Mouse (Mus musculus): Measurements from ENCODE around the gene AL732309.1. TPM values are rescaled to one million over a fixed set of nuclear protein-coding genes. Genes with fewer than 3 reads are reported as not detected.
"Not testable (repeated sequence)": the region's sequence is repeated elsewhere in the genome, so short reads cannot be mapped to it uniquely, and the experiment has no call there.

AL732309.1 gene
- polyA plus RNA-seq, 1 experiment from 2014 or later = 5.7 TPM

DNA sequence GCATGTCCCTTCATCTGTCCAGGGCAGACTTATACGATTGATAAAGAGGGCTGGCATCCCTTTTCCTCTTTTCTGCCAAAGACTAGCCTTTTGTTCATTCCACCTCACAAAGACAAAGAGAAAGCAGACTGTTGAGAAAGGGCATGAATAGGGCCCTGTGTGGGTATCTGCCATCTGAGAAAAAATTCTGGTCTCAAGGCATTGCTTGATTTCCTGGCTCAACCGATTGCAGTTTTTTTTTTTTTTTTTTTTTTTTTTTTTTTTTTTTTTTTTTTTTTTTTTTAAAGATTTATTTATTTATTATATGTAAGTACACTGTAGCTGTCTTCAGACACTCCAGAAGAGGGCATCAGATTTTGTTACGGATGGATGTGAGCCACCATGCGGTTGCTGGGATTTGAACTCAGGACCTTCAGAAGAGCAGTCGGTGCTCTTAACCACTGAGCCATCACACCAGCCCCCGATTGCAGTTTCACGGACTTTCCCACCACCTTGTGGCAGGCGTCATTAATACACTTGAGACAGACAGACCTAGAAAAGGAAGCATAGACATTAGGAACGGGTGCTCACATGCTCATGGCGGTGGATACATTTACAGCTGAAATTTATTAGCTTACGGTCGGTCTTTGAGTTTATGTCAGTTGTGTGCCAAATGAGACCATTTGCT is 9.9 kb upstream of the AL732309.1 start:
- WGBS = 59% methylated on average over 12 of the region's 12 CpGs
- not testable (repeated sequence) for H3K27ac ChIP-seq; ATAC-seq (ENCODE audit: insufficient number of reproducible peaks, insufficient read depth, low FRiP score, low TSS enrichment, low read depth); H3K9me3 ChIP-seq; H3K27me3 ChIP-seq
- peak overlapping the region; percentile 79 for H3K4me3 ChIP-seq (replicated peaks)
- H3K36me3 ChIP-seq = peaks cover 10% of the 10 kb centered on the region
- peaks cover 15% of the 10 kb centered on the region for H3K4me1 ChIP-seq (replicated peaks)
- peak overlapping the region; percentile 75; the same call in 1 of the 2 replicates for H3K9ac ChIP-seq (replicated peaks)
- H3K4me2 ChIP-seq = peak overlapping the region; percentile 97

DNA sequence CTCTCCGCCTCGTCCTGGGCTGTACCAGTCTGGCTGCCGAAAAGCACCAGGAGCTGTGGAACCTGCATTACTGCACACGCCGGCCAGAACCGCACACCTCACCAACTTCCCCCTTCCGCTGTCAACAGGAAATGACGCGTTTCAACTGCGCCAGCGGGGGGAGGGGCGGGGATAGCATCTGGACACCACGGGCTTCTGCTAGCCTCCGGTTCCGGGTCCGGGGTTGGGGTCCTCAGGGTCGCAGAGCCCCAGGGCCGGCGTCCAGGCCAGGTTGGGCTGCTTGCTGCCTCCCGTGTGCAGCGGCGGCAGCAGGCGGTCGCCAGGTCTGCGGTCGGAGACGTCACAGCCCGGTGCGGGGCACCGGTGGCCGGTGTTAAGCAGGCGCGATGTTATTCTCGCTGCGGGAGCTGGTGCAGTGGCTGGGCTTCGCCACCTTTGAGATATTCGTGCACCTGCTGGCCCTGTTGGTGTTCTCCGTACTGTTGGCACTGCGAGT is 8.7 kb upstream of the AL732309.1 start, which contains the start of gene Tmem203:
Tmem203 (plus strand) TSS at position 156 of the 496 bp plus-strand sequence.
- peak within 1 kb of the TSS; percentile 79 for H3K4me3 ChIP-seq (replicated peaks)
- WGBS = under 1% methylated on average over 39 of the region's 39 CpGs
- peak within 1 kb of the TSS; percentile 64 for H3K27ac ChIP-seq
- peaks cover 23% of the 10 kb centered on the region for H3K36me3 ChIP-seq
- H3K4me2 ChIP-seq = peak within 1 kb of the TSS; percentile 97
- H3K4me1 ChIP-seq (replicated peaks) = peaks cover 15% of the 10 kb centered on the region
- H3K9ac ChIP-seq (replicated peaks) = peak within 1 kb of the TSS; percentile 75
- no peaks in the 10 kb centered on the region for H3K9me3 ChIP-seq
- ATAC-seq (ENCODE audit: insufficient number of reproducible peaks, insufficient read depth, low FRiP score, low TSS enrichment, low read depth) = peak; percentile 57; the same call in 1 of the 2 replicates
- no peaks in the 10 kb centered on the region for H3K27me3 ChIP-seq

DNA sequence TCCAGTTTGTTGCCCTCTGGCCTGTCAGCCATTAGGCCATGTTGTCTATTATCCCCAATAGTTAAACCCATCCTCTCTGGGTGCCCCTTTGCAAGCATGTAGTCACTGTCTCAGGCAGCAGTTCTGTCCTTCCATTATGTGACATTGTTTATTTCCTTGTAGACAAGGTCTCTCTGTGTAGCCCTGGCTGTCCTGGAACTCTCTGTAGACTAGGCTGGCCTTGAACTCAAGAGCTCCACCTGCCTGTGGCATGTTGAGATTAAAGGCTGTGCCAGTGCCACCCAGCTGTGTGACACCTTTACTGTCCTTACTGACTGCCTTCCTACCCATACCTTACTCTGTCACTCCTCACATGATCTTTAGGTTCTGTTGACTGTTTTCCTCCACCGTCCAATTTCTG is 5.7 kb upstream of the AL732309.1 start:
- H3K4me2 ChIP-seq = no peak overlapping the region
- no peak overlapping the region for H3K9ac ChIP-seq (replicated peaks)
- H3K9me3 ChIP-seq = no peaks in the 10 kb centered on the region
- peaks cover 15% of the 10 kb centered on the region for H3K4me1 ChIP-seq (replicated peaks)
- no peak overlapping the region for H3K27ac ChIP-seq
- no peaks in the 10 kb centered on the region for H3K27me3 ChIP-seq
- peaks cover 53% of the 10 kb centered on the region for H3K36me3 ChIP-seq
- H3K4me3 ChIP-seq (replicated peaks) = no peak overlapping the region
- 80% methylated on average over 1 of the region's 1 CpGs for WGBS
- ATAC-seq (ENCODE audit: insufficient number of reproducible peaks, insufficient read depth, low FRiP score, low TSS enrichment, low read depth) = no peak

DNA sequence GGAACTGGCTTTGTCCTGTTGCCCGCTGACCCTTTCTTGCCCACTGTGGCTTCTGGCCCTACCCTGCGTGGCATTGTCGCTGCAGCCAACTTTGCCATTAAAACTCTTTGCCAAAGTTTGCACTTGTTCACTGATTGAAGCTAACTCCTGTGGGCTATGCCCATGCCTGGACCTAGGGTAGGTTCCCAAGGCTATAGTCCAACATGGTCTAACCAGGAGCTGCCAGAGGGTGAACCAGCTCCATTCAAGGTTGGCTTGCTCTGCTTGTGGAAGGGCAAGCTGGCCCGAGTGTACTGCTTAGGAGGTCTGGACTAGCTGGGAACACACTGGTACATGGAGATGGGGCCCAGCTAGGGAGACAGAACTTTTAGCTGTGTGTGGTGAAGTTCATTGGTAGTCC is 2.5 kb downstream of the AL732309.1 start:
- Histone ChIP-seq H3K9ac (replicated peaks) (no peak overlapping the region), H3K27me3 (peaks cover 43% of the 10 kb centered on the region), H3K27ac (no peak overlapping the region), H3K36me3 (peaks cover 37% of the 10 kb centered on the region; the same call in 1 of the 2 replicates), H3K4me3 (replicated peaks) (no peak overlapping the region), H3K4me1 (replicated peaks) (peaks cover 24% of the 10 kb centered on the region), H3K9me3 (no peaks in the 10 kb centered on the region), H3K4me2 (no peak overlapping the region)
- ATAC-seq (ENCODE audit: insufficient number of reproducible peaks, insufficient read depth, low FRiP score, low TSS enrichment, low read depth) = no peak
- WGBS = 91% methylated on average over 4 of the region's 4 CpGs

DNA sequence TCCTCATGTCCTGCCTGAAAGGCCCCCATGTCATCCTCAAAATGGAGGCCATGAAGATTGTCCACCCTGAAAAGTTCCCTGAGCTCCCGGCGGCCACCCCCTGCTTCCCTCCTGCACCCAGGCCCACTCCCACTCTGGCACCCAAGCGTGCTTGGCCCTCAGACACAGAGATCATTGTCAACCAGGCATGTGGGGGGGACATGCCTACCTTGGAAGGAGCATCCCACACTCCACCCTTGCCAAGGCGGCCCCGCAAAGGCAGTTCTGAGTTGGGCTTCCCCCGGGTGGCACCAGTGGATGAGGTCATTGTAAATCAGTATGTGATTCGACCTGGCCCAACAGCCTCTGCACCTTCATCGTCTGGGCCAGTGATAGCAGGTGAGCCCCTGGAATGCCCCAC is 3.3 kb downstream of the AL732309.1 start:
- H3K4me2 ChIP-seq = no peak overlapping the region
- H3K27ac ChIP-seq = no peak overlapping the region
- WGBS = 78% methylated on average over 8 of the region's 8 CpGs
- peaks cover 24% of the 10 kb centered on the region for H3K4me1 ChIP-seq (replicated peaks)
- H3K36me3 ChIP-seq = peaks cover 29% of the 10 kb centered on the region; the same call in 1 of the 2 replicates
- peaks cover 48% of the 10 kb centered on the region for H3K27me3 ChIP-seq
- no peak overlapping the region for H3K9ac ChIP-seq (replicated peaks)
- no peak for ATAC-seq (ENCODE audit: insufficient number of reproducible peaks, insufficient read depth, low FRiP score, low TSS enrichment, low read depth)
- H3K9me3 ChIP-seq = no peaks in the 10 kb centered on the region
- no peak overlapping the region for H3K4me3 ChIP-seq (replicated peaks)

DNA sequence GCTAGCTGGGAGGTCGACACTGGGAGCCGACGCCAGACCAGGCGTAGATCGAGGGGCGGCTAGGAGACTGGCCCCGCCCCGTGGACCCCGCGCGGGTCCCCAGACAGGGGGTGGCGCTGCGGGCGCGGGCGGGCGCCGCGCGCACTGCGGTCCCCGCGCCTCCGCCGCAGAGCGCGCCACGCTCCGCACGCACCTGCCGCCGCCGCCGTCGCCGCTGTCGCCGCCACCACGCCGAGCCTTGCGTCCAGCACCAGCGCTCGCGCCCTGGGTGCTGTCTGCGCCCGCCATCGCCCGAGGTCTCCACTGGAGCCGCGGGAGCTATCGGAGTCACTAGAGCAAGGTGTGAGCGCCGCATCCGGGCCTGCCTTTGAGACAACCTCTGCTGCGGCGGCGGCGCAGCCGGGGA is 4.6 kb downstream of the AL732309.1 start, which contains the start of the genes Rnf208 and Cysrt1:
Rnf208 (plus strand) TSS at position 155 of the 406 bp plus-strand sequence.
Cysrt1 (minus strand) TSS at position 352 of the 406 bp plus-strand sequence.
- Histone ChIP-seq H3K27me3 (peaks cover 56% of the 10 kb centered on the region), H3K4me2 (peak within 1 kb of the TSS; percentile 96), H3K4me3 (replicated peaks) (peak within 1 kb of the TSS; percentile 56), H3K4me1 (replicated peaks) (peaks cover 24% of the 10 kb centered on the region), H3K36me3 (peaks cover 17% of the 10 kb centered on the region; the same call in 1 of the 2 replicates), H3K27ac (no peak within 1 kb of the TSS), H3K9ac (replicated peaks) (peak within 1 kb of the TSS; percentile 67), H3K9me3 (no peaks in the 10 kb centered on the region)
- ATAC-seq (ENCODE audit: insufficient number of reproducible peaks, insufficient read depth, low FRiP score, low TSS enrichment, low read depth) = no peak
- WGBS = 0% methylated on average over 57 of the region's 59 CpGs

DNA sequence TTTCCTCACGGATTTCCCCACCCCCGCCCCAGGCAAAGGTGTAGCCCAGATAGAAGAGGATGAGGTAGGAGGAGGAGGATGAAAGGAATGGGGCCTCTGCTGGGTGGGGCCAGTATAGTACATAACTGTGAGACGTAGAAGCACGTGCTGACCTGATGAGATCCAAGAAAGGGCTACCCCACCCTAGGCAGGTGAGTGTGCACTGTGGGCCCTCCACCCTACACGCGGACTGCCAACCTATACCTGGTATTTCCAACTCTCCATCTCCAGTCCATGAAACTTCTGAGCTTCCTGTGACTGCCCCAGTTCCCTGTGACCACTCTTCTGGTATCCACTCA is 5.3 kb downstream of the AL732309.1 start:
- Histone ChIP-seq H3K4me3 (replicated peaks) (peak overlapping the region; percentile 56), H3K4me2 (peak overlapping the region; percentile 96), H3K27me3 (peaks cover 59% of the 10 kb centered on the region), H3K27ac (no peak overlapping the region), H3K9me3 (no peaks in the 10 kb centered on the region), H3K9ac (replicated peaks) (0 out of 2 replicates have a peak overlapping the region, but pooled peaks have one; percentile 67), H3K36me3 (peaks cover 14% of the 10 kb centered on the region; the same call in 1 of the 2 replicates), H3K4me1 (replicated peaks) (peaks cover 24% of the 10 kb centered on the region)
- peak; percentile 28; the same call in 1 of the 2 replicates for ATAC-seq (ENCODE audit: insufficient number of reproducible peaks, insufficient read depth, low FRiP score, low TSS enrichment, low read depth)
- WGBS = 14% methylated on average over 6 of the region's 6 CpGs

DNA sequence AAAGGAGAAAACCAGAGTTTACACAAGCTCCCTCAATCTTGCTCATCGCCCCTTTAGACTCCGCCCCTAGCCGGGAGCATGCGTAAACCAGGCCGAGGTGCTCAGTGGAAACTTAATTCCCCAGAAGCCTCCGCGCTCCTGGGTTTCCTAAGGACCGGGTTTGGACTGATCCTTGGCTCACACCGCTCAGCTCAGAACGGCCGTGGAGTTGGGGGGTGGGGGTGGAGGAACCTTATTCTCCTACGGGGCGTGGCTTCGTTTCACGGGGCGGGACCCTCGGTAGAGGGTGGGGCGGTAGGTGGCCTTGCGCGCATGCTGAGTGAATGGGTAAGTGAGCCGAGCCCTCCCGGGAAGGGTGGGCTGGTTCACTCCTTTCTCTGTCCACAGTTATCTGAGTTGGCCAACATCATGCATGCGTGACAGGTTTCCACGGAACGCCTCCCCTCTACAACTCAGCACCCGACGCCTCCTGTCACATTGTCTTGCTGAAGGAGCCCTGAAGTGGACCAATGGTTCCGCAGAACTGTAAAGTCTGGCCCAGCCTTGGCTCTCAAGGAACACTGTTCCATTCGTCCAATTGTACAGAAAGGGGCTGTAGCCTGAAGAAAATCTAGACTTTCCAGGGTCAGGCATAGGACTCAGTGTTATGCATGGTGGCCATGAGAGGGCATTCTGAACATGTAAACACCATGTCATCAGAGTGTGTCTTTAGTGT is 5.8 kb downstream of the AL732309.1 start:
- Histone ChIP-seq H3K4me1 (replicated peaks) (peaks cover 24% of the 10 kb centered on the region), H3K9me3 (no peaks in the 10 kb centered on the region), H3K36me3 (peaks cover 8% of the 10 kb centered on the region; the same call in 1 of the 2 replicates), H3K4me2 (peak overlapping the region; percentile 96), H3K27ac (no peak overlapping the region), H3K27me3 (peaks cover 64% of the 10 kb centered on the region), H3K4me3 (replicated peaks) (peak overlapping the region; percentile 56), H3K9ac (replicated peaks) (peak overlapping the region; percentile 38; the same call in 1 of the 2 replicates)
- peak; percentile 79 for ATAC-seq (ENCODE audit: insufficient number of reproducible peaks, insufficient read depth, low FRiP score, low TSS enrichment, low read depth)
- 2% methylated on average over 29 of the region's 29 CpGs for WGBS

DNA sequence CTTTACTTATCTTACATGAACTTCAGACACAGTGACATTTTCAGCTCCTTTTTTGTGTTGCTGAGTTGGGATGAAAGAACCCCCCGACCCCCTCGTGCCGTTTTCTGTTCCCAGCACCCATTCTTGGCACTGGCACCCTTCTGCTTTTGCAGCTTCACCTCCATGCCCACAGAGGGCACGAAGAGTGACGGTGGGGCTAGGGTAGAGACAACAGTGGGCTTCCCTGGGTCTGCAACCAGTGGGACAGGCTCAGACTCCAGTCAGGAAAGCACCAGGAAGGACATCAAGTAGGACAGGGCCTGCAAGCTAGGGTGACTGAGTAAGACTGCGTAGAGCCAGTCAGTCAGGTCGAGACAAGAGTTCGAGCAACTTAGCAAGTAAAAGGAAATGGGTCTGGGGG is 6.4 kb downstream of the AL732309.1 start:
- no peak for ATAC-seq (ENCODE audit: insufficient number of reproducible peaks, insufficient read depth, low FRiP score, low TSS enrichment, low read depth)
- peak overlapping the region; percentile 38; the same call in 1 of the 2 replicates for H3K9ac ChIP-seq (replicated peaks)
- H3K4me3 ChIP-seq (replicated peaks) = peak overlapping the region; percentile 56
- no peak overlapping the region for H3K27ac ChIP-seq
- H3K27me3 ChIP-seq = peaks cover 66% of the 10 kb centered on the region
- no peaks in the 10 kb centered on the region for H3K9me3 ChIP-seq
- H3K4me1 ChIP-seq (replicated peaks) = peaks cover 24% of the 10 kb centered on the region
- 52% methylated on average over 8 of the region's 8 CpGs for WGBS
- peaks cover 3% of the 10 kb centered on the region; the same call in 1 of the 2 replicates for H3K36me3 ChIP-seq
- peak overlapping the region; percentile 96 for H3K4me2 ChIP-seq

DNA sequence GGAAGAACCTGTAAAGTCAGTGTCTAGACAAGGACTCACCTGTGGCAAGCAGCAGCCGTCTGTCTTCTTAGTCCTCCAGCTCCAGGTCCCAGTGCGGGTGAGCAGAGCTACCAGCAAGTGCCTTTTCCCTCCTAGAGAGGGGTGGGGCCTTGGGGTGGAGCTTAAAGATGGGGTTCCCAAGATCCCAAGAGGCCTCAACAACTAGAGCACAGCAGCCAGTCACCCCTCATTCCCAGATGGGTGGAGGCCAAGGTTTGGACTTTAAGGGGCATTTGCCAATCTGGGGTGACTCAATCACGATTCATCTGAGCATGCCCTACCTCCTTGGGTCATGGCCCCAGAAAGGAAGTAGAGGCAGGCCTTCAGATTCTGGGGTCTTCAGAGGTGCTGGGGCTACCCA is 6.9 kb downstream of the AL732309.1 start:
- peaks cover 67% of the 10 kb centered on the region for H3K27me3 ChIP-seq
- ATAC-seq (ENCODE audit: insufficient number of reproducible peaks, insufficient read depth, low FRiP score, low TSS enrichment, low read depth) = no peak
- H3K4me3 ChIP-seq (replicated peaks) = no peak overlapping the region

DNA sequence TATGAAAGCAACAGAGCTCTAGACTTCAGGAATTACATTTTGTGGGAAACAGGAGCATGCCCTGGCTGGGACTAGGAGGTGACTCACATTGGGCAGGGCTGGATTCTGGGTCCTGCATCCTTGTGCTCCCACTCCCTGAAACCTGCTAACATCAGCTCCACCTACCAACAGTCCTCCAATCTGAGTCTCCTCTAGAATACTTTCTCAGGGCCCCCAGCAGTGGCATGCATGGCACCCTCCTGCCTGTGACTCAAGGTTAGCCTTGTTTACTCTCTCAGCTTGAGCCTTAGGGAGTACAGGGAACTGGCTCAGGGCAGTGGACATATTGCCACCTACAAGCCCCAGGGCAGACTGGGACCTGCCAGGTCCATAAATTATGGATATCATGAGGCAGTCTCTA is 8.6 kb downstream of the AL732309.1 start:
- Histone ChIP-seq H3K36me3 (no peaks in the 10 kb centered on the region), H3K27ac (no peak overlapping the region), H3K4me3 (replicated peaks) (no peak overlapping the region), H3K4me1 (replicated peaks) (peaks cover 24% of the 10 kb centered on the region), H3K4me2 (no peak overlapping the region), H3K27me3 (peaks cover 70% of the 10 kb centered on the region), H3K9me3 (no peaks in the 10 kb centered on the region), H3K9ac (replicated peaks) (no peak overlapping the region)
- no peak for ATAC-seq (ENCODE audit: insufficient number of reproducible peaks, insufficient read depth, low FRiP score, low TSS enrichment, low read depth)

More for the DNA sequence above, 6.9 kb downstream of the AL732309.1 start:
- Histone ChIP-seq H3K4me1 (replicated peaks) (peaks cover 24% of the 10 kb centered on the region), H3K27ac (no peak overlapping the region), H3K9ac (replicated peaks) (no peak overlapping the region), H3K9me3 (no peaks in the 10 kb centered on the region), H3K4me2 (no peak overlapping the region), H3K36me3 (no peaks in the 10 kb centered on the region)
- 85% methylated on average over 3 of the region's 3 CpGs for WGBS

All from limb, embryonic 12.5 days (tissue).